Mouse (Mus musculus) spleen, postnatal 4 days (tissue): ENCODE measurements around the gene Chit1.

Experiments used
- DNase-seq, 2 experiments: peaks; one replicate each; pipeline ENCODE4 v3.0.0; 2022; ENCODE audit warnings: low spot score in 2 of 2

Gene Chit1

GRCm38 (mm10) chr1:134097956-134098725 lies 12.9 kb upstream of the Chit1 start:
- peak in 1 of 2 experiments; percentile 71 for DNase-seq

- peak; percentile 80 to 84 for DNase-seq
Measured at GRCm38 (mm10) chr1:134098726-134099515, 12.1 kb upstream of the Chit1 start.

GRCm38 (mm10) chr1:134099516-134100235 lies 11.4 kb upstream of the Chit1 start:
- DNase-seq, result peak in 1 of 2 experiments; percentile 63

- no peak for DNase-seq
Measured at GRCm38 (mm10) chr1:134100401-134100800, 10.6 kb upstream of the Chit1 start.

GRCm38 (mm10) chr1:134100928-134101327 lies 10.1 kb upstream of the Chit1 start:
- DNase-seq, result no peak

- no peak for DNase-seq
Measured at GRCm38 (mm10) chr1:134101593-134101992, 9.4 kb upstream of the Chit1 start.

- no peak for DNase-seq
Measured at GRCm38 (mm10) chr1:134103861-134104260, 7.2 kb upstream of the Chit1 start.

GRCm38 (mm10) chr1:134105043-134105763 lies 5.8 kb upstream of the Chit1 start:
- peak in 1 of 2 experiments; percentile 61 for DNase-seq

GRCm38 (mm10) chr1:134105764-134106430 lies 5.1 kb upstream of the Chit1 start:
- no peak for DNase-seq

GRCm38 (mm10) chr1:134106719-134107118 lies 4.3 kb upstream of the Chit1 start:
- peak; percentile 64 to 83 for DNase-seq

GRCm38 (mm10) chr1:134107777-134108176 lies 3.3 kb upstream of the Chit1 start:
- peak in 1 of 2 experiments; percentile 62 for DNase-seq

GRCm38 (mm10) chr1:134110015-134110414 lies 1.0 kb upstream of the Chit1 start:
- no peak for DNase-seq

GRCm38 (mm10) chr1:134110449-134110848 lies 593 bp upstream of the Chit1 start:
- DNase-seq, result peak; percentile 27 to 65

GRCm38 (mm10) chr1:134113560-134113959 lies 2.5 kb downstream of the Chit1 start:
- DNase-seq, result no peak

GRCm38 (mm10) chr1:134114018-134114417 lies 3.0 kb downstream of the Chit1 start:
- DNase-seq, result no peak

- DNase-seq, result no peak
Measured at GRCm38 (mm10) chr1:134114730-134115129, 3.7 kb downstream of the Chit1 start.

- no peak for DNase-seq
Measured at GRCm38 (mm10) chr1:134115424-134115823, 4.4 kb downstream of the Chit1 start.

- DNase-seq, result no peak
Measured at GRCm38 (mm10) chr1:134117110-134117509, 6.1 kb downstream of the Chit1 start.

GRCm38 (mm10) chr1:134120179-134120578 lies 9.1 kb downstream of the Chit1 start:
- DNase-seq, result peak; percentile 77 to 93

- DNase-seq, result no peak
Measured at GRCm38 (mm10) chr1:134122195-134122594, 11.2 kb downstream of the Chit1 start.

- no peak for DNase-seq
Measured at GRCm38 (mm10) chr1:134133316-134133715, 22.3 kb downstream of the Chit1 start.
